Mouse (Mus musculus): Measurements from ENCODE around the gene Cabp4. TPM values are rescaled to one million over a fixed set of nuclear protein-coding genes. Genes with fewer than 3 reads are reported as not detected.

The Cabp4 gene
- total RNA-seq, 2 experiments from 2014 or later: not detected

DNA sequence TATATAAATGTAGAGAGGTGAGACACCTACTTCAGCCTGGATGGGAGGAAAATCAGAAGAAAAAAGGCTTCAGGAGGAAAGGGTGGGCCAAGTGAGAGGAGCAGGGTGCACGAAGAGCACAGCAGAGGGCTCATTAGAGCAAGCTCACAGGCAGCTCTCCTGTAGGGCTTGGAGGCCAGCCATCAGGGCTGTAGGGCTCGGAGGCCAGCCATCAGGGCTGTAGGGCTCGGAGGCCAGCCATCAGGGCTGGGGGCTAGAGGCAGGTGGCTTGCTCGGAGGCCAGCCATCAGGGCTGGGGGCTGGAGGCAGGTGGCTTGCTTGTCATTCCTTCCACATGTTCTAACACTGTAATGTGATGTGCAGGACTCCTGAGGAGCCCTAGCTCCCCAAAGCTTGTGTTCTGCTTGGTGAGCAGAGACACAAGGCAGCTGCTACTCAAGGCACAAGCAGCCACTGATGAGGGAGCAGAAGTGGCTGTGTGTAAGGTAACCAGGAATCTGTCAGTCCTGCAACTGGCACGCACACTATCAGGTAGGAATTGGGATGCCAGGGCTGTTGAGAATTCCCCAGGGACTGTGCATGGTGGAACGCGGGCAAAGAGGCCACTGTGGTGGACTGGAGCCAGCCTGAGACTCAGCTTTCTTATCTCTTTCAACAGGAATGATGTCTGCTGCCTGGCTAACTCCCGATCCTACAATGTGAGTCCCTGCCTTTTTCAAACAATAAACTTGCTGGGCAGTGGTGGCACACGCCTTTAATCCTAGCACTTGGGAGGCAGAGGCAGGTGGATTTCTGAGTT, 23.0 kb upstream of the Cabp4 start:
- intact Hi-C loops (cut with DNase I): no loop called here
- DNase-seq: peak; percentile 69 to 72

DNA sequence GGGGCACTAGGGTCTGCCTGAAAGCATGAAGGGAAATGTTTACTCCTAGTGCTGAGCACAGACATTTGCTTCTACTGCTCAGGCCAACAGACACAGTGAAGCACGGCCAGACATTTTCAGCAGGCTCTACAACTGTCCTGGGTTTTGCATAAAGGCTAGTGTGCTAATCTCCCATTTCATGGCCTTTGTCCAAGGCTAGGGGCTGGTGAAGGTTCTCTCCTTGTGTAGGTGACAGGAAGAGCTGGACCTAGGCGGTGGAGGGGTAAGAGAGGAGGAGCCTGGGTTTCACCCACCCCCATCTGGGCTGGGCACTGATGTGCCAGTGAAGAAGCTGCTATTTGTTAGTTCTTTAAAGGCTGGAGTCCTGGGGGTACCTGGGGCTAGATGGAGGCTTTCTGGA, 20.9 kb upstream of the Cabp4 start:
- intact Hi-C loops (cut with DNase I): no loop called here
- no peak for DNase-seq

DNA sequence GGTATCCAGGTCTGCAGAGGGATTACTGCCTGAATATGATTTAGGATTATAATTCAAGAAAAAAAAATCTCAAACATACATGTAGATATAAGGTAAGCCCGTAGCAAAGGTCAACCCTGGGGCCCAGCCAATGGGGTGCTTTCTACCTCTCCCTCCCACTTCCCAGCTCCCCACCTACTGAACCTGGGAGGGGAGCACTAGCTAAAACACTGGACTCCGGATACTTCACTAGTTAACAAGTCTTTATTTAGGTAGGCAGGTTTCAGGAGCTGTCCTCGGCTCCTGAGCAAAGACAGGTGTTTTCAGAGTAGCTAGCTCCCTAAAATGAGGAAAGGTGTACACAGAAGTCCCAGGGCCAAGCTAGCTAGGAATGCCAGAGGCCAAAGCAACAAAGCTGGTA, 20.3 kb upstream of the Cabp4 start:
- intact Hi-C loops (cut with DNase I): no loop called here
- no peak for DNase-seq

DNA sequence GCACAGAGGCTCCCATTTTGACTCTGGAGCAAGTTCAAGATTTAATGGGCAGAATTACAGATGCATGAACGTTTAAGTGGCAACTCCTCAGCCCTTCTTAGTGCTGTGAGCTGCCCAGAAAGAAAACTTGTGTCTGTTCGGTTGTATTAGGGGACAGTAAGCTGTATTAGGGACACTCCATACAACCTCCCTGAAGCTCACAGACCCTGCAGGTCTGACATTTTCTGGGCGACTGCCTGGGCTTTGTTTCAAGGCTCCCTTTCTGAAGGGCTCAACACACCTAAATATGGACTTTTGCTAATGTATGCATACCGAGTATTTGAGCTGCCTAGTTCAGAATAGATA, 19.7 kb upstream of the Cabp4 start:
- DNase-seq: no peak
- intact Hi-C loops (cut with DNase I): loop anchor here (2.0 kb wide), 1 partner anchor 37 kb away; no protein-coding TSS in a partner anchor

DNA sequence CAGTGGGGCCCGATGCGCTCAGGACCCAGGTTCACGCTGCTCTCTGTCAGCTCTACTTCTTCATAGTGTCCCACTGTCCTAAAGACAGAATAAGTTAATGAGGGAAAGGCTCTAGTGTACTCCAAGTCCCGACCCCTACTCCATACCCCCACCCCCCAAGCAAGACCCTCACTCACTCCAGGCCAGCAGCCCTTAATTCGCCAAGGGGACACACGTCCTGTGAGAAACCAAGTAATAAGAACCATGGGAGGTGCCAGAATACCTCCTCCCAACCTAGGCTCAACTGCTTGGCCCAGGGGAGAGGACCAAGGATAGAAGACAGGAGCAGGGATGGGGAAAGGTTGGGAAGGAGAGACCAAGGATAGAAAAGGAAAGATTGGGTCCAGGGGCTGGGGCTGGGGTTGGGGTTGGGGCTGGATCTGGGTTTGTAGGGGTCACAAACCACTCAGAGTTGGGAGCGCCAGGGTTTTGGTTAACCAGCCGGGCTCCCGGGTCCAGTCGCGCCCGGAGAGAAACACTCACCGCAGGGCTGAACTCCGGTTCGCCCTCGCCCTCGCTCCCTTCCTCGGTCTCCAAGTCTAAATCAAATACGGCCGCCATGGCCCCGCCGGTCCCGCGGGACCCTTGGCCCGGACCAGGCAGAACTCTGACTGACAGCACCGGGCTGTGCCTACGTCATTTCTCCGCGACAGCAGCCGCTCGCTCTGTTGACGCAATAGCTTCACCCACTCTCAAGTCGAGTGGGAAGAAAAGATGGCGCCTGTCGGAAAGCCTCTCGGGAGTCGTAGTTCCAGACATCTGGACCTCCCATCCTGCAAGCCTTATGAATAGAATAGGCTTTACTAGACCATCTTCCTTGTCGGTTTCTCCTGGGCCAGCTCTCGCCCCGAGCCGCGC, 19.1 kb upstream of the Cabp4 start, which contains the start of gene Rps6kb2:
Rps6kb2 (minus strand) TSS at position 709 of the 897 bp plus-strand sequence.
- intact Hi-C loops (cut with DNase I): loop anchor here (2.0 kb wide), 1 partner anchor 36 kb away; no protein-coding TSS in a partner anchor
- DNase-seq: peak; percentile 98

DNA sequence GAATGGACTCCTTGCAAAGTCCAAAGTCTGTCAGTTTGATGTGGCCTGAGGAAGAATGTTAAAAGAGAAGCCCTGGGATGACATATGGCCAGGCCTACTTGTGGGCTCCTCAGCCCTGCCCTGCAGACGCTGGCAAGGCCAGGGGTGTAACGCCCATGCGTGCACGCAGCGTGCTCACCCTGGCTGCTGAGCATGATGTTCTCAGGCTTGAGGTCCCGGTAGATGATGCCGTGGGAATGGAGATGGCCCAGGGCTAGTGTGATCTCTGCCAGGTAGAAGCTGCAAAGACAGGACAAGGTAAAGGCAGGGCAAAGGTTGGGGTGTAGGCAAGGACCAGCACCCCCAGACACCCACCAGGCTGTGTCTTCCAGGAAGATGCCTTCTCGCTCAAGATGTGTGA, 15.2 kb upstream of the Cabp4 start:
- intact Hi-C loops (cut with DNase I): no loop called here
- DNase-seq: no peak

DNA sequence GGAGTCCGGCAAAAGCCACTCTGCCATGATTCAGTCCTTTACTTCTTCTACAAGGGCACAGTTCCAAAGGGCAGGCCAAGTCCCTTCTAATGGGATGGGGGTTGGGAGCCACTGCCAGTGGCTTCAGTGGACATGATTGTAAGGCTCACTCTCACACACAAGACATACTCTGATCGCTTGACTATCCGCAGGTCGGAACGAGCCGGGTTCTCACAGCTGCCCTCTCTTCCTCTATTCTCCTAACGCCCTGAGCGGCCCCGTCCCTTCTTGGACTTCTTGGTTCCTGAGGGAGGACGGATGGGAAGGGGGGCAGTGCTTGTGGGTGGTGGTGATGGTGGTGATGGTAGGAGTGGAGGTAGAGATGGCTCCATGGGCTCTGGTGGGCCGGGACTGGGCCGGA, 12.9 kb upstream of the Cabp4 start:
- no peak for DNase-seq
- intact Hi-C loops (cut with DNase I): no loop called here

DNA sequence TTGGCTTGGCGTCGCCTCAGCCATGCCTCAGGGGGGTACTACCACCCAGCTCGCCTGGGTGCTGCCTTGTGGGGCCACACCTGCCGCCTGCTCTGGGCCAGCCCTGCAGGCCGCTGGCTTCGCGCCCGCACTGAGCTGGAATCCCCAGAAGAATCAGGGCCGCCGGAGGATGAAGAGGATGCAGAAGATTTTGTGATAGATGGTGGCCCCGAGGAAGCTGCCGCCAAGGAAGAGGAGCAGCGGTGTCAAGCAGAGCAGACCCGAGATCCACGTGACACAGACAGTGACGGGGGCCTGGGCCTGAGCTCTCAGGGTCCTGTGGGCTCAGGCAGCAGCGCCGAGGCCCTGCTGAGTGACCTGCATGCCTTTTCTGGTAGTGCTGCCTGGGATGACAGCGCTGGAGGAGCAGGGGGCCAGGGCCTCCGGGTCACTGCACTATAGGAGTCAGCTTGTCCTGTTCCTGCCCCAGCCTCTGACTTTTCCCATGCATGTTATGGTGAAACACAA, 12.3 kb upstream of the Cabp4 start:
- intact Hi-C loops (cut with DNase I): no loop called here
- no peak for DNase-seq

DNA sequence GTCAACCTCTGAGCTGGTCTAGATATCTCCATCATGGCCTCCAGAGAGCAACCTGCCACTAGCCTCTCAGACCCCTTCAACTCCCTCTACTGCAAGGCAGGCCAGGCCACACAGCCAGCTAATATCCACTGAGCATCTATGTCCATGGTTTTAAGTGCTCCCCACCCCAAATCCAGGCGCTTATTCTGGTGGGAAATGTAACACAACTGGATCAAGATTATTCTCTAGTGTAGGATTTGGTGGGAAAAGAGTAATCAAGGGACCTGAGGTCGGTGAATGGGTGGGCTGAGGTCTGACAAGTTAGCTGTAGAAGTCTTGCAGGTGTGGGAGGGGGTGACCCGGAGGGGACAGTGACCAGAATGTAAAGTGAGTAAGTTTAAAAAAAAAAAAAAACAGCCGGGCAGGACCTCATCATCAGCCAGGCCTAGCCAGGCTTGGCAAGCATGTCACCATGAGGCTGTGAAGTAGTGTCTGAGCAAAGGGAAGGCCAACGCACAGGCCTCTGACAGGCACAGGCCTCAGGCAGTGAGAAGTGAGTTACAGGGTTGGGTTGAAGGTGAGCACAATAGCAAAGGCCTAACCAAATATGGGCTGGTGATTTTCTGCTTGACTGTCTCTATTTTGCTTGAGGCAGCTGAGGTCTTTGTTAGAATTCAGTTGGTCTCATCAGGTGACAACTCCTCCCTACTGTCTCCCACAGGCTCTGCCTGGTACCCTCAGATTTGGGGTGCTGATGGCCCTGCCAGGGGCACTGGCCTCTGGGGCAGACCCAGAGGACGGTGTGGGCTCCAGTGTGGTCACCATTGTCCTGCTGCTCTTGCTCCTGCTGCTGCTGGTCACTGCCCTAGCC, 11.6 kb upstream of the Cabp4 start:
- intact Hi-C loops (cut with DNase I): no loop called here
- no peak for DNase-seq

DNA sequence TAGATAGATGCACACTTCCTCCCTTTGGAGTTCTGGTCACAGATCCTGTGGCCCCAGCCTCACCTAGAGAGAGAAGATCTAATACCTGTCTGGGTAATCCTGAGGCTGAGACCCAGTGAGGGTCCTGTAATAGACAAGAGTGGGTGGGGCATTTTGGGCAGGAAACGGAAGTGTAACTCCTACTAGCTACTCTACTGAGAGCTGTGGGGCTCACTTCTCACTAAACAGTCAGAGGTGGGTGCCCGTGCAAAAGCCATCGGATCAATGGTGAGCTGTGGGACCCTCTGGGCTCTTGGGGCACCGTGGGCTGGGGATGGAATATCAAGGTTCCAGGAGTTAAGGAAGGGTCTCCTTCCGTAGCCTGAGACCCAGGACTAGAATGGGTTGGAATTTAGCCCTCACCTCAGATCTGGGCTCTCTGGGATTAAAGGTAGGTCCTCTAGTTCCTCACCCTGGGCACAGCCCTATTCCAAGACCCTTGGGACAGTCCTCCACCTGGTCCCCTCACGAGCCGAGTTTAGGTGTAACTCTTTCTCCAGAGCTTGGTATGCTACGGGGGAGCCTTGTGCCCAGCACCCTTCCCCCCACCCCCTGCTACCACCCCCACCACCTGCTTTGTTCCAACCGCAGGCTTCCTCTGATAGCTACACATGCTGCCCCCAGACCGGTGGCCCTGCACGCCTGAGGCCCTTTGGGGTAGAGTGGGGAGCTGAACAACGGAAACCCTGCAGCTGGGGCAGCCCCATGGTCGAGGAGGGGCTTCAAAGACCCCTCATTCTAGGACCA, 10.8 kb upstream of the Cabp4 start:
- intact Hi-C loops (cut with DNase I): no loop called here
- DNase-seq: peak in 1 of 2 experiments; percentile 36

DNA sequence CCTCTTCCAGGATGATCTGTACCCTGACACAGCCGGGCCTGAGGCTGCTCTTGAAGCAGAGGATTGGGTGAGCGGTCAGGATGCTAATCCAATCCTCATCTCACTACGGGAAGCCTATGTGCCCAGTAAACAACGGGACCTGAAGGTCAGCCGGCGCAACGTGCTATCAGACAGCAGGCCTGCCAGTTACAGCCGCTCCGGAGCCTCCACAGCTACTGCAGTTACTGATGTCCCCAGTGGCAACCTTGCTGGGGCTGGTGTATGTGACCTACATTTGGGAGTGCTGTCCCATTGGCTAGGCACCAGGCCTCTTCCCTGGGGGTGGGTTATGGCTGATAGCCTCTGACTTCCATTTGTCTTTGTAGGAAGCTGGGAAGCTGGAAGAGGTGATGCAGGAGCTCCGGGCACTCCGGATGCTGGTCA, 9.4 kb upstream of the Cabp4 start, which contains the start of gene Ptprcap:
Ptprcap (plus strand) TSS at position 373 of the 423 bp plus-strand sequence.
- intact Hi-C loops (cut with DNase I): no loop called here
- DNase-seq: peak; percentile 63 to 69

DNA sequence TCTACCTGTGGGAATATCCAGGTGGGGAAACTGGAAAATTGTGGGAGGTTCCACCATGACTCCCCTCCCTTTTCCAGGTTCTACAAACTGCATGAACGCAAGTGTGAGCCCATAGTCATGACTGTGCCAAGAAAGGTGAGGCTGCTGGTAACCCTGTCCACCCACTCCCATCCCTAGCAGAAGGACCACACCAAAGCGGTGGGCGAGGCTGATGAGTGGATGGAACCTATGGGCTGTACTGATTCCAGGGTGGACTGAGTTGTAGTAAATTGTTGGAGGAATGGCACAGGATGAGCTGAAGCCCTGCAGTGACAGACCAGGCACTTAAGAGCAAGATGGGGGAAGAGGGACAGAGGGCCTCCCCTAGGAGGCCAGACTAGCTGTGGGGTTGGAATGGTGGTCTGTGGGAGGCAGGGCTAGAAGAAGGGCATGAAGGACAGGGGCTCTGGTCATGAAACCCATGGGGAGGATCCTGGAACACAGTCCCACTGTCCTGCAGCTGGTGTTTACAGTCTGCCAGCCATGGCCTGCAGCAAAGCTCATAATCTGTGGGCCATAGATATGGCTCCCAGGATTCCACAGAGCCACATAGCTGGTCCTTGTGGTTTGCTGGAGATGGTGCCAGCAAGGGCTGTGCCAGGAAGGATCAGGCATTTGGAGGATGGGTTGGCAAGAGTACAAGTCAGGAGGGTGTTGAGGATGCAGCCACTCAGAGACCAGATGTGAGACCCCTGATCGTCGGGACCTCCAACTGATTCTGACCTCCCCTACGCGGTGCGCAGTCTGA, 8.8 kb upstream of the Cabp4 start:
- no peak for DNase-seq
- intact Hi-C loops (cut with DNase I): no loop called here

DNA sequence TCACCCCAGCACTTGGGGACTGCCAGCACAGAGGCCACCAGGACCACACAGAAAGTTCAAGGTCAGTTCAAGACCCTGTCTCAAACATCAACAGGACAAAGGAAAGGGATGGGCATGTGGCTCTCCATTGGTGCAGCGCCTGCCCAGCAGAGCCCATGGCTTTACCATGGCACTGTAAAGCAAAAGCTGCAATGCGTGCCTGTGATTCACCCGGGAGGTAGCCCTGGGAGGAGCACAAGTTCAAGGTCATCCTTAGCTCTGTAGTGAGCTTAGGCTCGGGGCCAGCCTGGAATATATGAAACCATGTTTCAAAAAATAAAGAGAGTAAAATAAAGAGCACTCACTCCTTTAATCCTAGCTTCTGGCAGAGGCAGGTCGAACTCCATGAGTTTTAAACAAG, 8.1 kb upstream of the Cabp4 start:
- no peak for DNase-seq
- intact Hi-C loops (cut with DNase I): no loop called here

DNA sequence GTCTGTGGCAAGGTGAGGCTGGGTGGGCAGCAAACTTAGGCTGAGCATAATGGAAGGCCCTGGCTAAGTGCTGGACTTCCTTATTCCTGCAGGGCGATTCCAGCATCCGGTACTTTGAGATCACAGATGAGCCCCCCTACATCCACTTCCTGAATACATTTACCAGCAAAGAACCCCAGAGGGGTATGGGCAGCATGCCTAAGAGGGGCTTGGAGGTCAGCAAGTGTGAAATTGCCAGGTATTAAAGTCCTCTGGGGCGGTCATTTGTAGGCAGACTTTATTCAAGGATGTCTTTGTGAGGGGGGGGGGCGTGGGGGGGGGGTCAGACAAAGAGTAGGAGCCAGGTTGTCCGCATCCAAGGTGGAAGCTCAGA, 7.6 kb upstream of the Cabp4 start:
- DNase-seq: no peak
- intact Hi-C loops (cut with DNase I): no loop called here

DNA sequence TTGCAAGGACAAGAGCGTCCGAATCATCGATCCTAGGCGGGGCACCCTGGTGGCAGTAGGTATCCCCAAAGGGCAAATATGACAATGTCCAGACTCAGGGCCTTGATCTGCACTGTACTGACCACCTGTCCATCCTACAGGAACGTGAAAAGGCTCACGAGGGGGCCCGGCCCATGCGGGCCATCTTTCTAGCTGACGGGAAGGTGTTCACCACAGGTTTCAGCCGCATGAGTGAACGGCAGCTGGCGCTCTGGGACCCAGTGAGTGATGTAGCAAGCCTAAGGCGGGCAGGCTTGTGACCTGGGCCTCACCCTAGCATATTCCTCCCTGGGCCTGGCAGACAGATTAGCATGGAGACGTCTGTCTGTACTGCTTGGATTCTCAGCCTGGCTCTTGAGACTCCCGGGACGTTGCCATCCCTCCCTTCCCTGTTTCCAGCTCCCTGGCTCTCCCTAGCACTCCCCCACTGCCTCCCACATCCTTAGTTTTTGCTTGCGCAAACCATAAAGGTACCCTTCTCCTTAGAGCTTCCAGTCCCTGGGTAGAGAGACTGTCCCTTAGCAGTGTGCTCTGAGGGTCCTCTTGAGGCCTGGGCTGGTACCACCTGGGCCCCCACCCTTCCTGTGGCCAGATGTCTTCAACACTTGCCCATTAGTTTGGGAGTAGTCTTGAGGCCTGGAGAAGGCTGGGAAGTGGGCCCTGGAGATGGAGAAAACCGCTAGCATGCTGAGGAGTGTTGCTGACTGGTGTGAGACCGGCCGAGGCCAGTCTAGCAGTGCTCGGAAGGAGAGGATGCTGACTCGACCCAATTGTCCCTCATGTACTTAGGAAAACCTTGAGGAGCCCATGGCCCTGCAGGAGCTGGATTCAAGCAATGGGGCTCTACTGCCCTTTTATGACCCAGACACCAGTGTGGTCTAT, 7.0 kb upstream of the Cabp4 start:
- intact Hi-C loops (cut with DNase I): no loop called here
- DNase-seq: no peak

DNA sequence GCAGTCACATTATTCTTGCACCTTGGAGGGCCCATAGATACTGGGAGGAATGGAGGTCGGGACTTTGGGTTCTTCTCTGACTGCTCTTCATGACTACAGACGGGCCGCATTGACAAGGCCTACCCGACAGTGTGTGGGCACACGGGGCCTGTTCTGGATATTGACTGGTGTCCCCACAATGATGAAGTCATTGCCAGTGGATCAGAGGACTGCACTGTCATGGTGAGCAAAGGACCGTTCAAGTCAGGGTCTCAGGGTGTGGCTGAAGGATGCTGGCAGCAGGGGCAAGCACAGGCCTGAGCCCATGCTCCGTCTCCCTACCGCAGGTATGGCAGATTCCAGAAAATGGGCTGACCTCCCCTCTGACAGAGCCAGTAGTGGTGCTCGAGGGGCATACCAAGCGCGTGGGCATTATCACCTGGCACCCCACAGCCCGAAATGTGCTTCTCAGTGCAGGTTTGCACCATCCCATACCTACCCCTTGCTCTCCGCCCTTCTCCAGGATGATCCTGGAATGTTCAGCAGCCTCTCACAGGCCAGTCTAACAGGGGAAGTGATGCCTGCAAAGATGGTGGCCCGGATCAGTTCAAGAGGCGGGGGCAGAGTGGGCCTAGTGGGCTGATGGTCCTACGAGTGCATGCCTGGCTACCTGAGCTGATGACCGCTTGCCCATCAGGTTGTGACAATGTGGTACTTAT, 6.1 kb upstream of the Cabp4 start:
- intact Hi-C loops (cut with DNase I): loop anchor here (5.0 kb wide), 1 partner anchor 133 kb away; no protein-coding TSS in a partner anchor
- DNase-seq: no peak

DNA sequence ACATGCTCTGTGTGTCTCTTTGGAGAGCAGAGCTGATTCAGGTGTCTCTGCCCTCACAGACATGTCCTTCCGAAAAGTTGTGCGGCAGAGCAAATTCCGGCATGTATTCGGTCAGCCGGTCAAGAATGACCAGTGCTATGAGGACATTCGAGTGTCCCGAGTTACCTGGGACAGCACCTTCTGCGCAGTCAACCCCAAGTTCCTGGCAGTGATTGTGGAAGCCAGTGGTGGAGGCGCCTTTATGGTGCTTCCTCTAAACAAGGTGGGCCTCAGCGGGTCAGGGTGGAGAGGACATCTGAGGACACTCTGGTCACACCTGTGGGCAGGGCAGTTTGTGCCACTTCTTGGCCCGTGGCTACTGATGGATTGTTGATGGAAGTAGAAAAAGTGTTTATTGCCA, 5.5 kb upstream of the Cabp4 start:
- DNase-seq: peak in 1 of 2 experiments; percentile 29
- intact Hi-C loops (cut with DNase I): loop anchor here (5.0 kb wide), 1 partner anchor 132 kb away; no protein-coding TSS in a partner anchor

Measured in heart, postnatal 10 days (tissue).